Mouse (Mus musculus): ENCODE measurements around the gene 1700001P01Rik.

Gene 1700001P01Rik

DNA sequence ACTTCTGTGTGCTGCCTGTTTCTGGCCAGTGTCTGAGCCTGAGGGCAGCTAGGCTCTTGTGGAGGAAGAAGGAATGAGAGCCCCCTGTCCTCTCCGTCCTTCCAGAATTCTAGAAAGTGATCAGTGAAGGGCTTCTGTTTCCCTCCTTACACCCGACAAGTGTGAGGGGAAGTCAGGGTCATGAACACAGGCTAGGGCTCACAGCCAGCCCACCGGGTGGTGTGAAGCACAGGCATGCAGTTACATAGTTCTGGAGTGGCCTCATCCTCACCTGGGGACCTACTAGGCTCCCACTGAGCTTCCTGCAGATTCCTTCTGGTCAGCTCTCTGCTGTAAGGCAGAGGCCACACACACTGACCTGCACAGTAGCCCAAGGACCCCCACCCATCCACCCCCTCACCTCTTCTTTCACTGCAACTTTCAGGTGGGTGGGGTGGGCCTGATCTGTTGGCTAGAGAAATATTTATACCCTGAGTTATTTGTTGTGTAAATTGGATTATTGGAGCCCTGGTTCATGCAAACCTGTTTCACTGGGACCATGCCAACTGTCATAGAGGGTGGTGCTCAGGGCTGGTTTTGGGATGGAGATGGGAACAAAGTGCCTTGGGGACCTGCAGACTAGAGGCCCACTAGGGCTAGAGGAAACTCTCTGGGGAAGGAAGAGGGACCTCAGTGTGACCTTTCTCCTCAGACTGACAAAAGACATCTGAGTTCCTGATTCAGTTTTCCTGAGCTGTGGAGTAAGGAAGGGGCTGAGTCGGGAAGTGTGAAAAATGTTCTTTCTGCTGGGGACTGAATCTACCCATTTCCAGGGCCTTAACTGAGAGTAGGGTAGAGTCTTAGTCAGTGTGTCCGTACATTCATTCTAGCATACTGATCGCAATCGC lies 33.8 kb upstream of the 1700001P01Rik start:
- DNase-seq = peak; percentile 18

DNA sequence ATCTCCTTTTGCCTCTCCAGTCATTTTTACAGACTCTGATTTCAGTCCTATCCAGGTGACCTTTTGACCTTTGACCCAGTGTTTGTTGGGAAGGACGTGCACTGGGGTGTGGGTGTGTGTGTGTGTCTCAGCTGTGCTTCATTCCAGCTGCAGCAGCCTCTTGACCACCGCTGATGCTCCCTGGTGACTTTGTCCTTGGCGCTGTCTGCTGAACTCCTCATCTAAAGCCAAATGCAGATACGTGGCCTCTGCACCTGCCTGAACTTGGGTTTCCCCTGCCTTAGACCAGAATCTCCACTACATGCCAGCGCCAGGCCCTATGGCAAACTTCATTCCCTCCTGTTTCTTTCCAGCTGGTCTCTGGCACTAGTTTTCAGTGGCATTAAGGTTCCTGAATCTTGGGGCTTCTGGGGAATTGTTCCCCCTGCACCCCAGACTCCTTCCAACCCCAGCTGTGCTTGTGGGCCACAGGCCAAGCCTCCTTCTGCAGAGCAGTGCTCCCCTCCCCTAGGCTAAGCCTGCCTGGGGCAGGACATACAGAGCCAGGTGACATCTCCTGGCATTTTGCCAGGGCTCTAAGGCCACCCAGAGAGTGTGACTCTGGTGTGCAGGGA lies 33.0 kb upstream of the 1700001P01Rik start:
- peak; percentile 47 for DNase-seq

DNA sequence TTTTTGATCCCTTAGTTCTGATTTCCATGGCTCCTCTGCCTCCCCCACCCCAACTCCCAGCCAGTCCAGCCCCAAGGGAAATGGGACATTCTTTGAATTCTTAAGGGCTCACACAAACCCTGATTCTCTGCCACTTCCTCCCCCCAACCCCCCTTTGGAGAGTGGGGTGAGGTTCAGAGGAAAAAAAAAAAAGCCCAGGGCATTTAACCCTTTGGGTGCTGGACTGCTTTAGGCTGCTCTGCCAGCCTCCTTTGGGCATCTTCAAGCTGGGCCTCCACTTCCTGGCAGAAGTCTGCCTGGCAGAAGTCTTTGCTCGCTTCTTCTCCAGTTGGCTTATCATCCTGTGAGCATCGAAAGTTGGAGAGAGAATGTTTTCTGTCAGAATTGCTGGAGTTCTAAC lies 32.4 kb upstream of the 1700001P01Rik start:
- no peak for DNase-seq

DNA sequence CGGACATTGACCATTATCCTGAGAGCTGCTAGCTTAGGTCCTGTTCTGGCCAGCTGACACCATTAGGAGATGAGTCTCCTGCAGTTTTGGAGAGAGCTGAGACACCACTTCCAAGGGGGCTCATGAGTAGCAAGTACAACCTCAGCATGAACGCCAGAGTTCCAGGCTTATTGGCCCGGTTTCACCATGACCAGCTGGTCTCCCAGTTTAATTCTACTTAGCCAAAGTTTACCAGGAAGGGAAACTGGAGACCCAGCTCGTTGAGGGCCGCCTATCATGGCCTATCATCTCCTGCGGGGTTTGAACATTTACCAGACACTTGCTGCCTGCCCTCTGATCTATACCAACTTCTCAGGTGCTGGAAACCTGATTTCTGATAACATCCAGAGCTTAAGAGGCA lies 31.9 kb upstream of the 1700001P01Rik start:
- DNase-seq = peak; percentile 58

DNA sequence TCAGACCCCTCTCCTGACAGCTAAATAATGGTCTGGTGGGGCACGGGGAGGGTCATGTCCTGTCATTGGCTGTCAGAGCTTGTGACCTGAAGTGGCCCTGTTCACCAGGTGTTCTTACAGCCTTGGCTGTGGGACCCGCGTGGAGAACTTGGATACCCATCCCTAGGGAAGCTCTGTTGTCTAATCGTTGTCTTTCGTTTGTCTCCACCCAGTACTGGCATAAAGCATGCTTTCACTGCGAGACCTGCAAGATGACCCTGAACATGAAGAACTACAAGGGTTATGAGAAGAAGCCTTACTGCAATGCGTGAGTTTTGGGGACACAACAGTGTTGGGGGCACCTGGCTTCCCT lies 30.9 kb upstream of the 1700001P01Rik start:
- DNase-seq = no peak

DNA sequence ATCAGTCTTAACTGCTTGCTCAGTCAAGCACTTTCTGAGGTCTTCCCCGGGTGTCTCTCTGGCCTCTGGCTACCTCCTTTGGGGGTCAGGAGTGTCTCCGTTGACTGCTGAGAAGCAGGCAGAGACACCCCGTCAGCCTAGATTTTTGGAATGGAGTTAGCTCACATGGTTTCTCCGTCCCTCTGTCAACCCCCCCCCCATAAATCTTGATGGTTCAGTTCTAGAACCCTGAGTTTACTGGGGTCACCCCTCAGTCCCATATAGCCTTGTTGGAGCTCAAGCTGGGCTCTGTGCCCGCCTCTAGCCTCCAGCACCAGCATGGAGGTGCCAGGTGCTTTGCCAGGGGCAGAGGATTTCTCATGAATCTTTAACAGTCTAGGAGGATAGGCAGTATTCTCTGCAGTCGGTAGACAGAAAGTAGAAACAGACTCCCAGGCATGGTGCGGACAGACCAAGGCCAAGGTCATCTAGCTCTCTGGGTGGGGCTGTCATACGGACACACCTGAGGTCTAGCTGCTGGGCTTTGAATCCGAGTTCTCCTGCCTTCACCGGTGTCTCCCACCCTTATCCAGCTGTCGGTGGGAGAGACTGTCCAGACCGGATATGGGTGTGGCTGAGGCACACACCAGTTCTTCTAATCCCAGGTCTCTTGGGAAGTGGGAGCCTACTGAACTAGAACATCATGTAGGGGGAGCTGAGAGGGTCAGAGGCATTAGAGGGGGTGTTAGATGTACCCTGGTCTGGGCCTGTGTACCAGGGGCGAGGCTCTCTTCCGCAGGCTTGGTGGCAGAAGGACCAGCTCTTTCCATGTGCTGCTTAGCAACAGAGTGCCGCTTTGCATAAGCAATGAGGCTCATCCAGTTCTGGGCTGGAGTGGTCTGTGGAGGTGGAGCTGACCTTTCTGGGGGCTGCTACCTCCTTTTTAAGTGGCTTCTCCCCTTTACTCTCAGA lies 30.2 kb upstream of the 1700001P01Rik start:
- DNase-seq = peak; percentile 50

DNA sequence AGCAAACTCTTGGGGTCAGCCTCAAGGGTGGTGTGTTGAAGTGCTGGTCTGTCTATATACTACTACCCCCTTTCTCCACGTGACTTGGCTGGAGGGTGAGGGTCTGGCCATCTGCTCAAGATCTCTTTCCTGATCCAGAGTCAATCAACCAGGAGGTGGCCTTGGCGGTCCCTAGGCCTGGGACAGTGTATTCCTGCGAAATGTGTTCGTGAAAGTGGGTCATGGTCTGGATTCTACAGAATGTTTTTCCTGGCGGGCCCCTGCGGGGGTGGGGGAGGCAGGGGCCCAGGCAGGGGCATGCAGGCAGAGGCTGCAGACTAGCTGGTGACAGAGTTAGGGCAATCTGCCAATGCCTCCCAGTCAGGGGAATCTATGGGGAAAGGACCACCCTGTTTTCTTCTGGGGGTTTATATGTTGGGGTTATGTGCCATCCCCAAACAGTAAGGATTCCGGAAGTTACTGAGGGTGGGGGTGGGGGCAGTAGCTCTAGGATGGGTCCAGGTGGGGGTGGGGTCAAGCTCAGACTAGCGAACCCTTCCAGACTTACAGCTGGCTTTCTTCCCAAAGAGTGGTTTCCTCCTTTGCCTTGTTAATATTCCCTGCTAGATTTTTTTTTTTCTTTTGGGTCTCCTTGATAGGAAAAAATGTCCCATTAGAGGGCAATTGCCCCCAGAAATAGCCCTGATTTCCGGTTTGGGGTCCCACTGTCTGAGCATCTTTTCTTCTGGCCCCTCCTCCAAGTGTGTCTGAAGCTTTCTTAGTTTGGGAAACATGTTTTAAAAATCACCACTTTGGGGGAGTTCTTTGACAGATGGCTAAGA lies 29.3 kb upstream of the 1700001P01Rik start:
- DNase-seq = peak; percentile 48

DNA sequence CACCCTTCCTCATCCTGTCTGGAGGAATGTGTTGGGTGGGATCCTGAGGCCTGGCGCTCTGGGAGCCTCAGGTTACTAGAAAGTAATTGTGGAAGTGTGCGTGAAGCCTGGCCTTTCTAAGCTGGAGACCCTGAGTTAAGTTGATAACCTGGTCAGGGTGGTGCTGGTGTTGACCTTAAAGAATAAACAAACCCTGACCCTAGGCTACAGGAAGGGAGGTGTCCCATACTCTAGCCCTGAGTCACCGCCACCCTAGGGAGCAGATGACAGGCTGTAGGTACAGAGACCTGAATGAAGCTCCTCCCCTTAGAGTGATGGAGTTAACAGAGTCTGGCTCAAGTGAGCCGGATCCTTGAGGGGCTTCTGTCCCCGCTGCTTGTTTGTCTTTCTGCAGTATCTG lies 28.1 kb upstream of the 1700001P01Rik start:
- DNase-seq = no peak

DNA sequence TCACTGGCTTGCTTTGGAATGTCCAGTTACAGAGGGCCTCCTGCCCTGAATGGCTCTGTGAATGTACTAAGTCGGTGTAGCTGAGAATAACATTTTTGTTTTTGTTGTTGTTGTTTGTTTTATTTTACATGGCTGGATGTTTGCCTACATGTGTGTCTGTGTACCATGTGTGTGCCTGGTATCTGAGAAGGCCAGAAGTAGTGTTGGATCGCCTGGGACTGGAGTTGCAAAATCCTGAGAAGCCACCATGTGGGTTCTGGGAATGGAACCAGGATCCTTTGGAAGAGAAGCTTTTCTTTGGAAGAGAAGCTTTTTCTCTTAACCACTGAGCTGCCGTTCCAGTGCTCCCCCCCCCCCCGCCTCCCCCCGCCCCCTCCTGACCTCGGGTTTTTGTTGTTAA lies 26.8 kb upstream of the 1700001P01Rik start:
- no peak for DNase-seq

DNA sequence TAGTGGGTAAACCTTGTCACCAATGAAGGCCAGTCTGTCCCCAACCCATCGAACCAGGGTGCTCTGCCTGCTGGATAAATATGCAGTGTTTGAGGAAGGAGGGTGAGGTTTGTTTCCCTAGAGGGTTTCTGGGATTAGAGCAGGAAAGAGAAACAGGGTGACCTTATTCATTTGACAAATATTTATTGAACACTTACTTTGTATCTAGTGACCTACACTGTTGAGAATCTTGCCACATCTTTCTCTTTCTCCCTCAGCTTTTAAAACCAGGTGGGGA lies 26.4 kb upstream of the 1700001P01Rik start:
- DNase-seq = no peak

DNA sequence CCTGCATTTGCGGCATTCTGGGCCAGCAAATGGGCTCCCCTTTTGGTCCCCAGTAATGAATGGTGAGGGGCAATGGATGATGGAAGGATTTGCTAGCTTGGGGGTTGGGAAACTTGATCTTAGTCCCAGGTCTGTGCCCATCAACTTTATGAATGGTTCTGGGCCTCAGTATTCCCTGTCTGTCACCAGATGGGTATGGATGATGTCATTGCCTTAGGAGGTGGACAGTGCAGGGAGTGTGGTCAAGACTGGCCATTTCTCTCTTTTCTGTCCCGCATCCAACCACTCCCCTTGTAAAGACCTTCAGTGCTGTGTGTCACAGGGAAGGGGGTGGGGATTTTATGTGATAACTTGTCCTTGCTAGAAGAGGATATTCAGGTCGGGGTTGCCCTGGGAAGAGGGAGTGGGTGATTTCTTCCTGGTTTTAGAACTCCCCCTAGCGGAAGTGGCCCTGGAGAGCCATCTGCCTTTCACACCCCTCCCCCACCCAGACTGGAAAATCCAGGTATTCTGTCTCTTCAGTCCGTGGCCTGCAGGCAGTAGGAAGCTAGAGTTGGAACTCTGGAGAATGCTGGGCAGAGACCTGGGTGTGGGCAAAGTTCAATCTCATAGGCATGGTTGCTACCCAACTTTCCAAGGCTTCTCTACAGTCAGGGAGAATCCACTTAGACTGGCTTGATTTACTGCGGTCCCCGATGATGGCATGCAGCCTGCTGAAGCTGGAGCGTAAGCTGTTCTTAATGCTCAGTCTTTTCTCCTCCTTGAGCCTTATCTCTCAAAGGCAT lies 25.9 kb upstream of the 1700001P01Rik start:
- DNase-seq = peak; percentile 68

DNA sequence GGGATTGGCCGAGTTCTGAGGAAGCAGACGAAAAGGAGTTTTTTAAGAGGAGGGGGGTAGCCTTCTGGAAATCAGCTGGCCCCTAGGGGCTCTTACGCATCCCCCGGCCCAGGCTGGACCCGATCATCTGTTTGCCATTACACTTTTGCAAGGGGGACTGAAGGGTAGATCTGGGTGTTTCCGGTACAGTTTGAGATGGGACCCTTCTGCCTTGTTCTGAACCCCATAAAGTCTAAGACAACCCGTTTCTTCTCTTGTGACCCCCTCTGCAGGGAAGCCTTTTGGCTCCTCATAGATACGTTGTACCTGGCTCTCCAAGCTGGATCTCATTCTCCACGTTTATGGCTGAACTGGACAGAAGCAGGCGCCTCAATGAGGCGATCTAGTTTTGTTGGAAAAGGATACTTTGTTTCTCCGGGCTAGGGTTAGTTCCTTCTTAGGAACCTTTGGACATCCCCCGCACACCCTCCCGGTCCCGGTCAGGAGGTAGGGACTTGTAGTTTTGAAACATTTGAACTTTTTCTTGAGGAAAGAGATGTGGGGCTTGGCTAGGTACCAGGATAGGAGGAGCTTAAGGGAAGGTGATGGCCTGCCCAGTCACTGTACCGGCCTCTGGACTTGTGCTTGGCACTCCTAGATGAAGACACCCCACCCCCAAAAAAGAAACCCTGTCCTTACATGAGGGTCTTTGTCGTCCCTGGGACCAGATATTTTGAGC lies 25.1 kb upstream of the 1700001P01Rik start:
- DNase-seq = peak; percentile 75

DNA sequence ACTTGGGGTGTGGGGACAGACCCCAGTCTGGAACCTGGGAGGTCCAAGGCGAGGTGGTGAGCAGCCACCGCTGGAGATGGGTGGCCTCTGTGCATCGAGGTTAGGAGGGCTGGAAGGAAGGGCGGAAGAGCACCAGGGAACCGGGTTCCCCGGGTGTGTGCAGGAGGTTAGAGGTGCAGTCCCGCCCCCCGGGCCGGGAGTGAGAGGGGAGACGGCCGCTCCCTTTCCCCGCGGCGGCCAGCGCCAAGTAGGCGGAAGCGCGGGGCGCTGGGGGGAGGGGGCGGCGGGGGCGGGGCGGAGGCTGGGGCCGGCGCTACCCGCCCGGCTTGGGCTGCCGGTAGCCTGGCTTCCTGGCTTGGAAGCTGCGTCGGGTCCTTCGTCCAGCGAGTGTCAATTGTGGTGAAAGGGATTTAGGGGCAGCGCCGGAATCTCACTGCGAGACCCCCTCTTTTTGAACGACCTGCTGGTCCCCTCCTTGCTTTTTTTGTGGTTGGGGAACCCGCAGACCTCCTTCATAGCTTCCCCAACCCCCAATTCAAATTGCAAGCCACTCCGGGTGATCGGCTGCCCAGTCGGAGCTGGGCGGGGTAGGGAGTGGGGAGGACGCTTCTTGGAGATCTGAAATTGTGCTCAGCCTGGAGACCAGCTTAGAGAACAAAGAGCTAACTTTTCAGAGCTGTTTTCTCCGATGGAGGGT lies 24.4 kb upstream of the 1700001P01Rik start:
- DNase-seq = peak; percentile 84

DNA sequence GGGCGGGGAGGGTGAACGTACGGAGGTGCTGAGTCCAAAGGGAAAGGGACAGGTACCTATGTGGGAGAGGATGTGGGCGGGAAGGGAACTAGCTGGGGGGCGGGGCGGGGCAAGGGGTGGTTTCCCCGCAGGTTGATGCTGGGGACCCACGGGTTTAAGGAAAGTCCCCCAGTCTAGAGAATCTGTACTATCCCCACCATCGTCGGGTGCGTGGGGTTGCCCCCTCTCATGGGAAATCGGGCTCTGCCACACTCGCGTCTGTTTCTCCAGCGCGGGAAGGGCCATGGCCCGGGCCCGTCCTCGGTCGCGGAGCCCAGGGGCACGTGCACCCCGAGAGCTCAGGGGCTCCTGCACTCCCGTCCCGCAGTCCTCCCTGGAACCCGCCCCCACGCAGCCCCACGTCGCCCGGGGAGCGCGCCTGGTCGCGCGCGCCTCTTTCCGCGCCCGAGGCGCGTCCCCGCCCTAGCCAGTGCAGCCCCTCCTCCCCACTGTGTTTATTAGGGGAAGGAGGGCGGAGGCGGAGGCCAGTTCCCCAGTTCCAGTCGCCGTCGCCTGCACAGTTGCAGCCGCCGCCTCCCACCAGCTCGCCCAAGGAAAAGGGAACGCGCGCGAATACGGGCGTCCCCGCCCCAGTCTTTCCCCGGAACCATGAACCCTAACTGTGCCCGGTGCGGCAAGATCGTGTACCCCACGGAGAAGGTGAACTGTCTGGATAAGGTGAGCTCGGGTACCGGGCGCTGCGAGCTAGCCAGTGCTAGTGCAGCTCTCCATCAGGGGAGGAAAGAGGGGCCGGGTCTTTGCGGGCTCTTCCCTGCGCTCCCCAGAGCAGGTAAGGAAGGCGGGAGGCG lies 23.7 kb upstream of the 1700001P01Rik start:
- DNase-seq = peak; percentile 89

DNA sequence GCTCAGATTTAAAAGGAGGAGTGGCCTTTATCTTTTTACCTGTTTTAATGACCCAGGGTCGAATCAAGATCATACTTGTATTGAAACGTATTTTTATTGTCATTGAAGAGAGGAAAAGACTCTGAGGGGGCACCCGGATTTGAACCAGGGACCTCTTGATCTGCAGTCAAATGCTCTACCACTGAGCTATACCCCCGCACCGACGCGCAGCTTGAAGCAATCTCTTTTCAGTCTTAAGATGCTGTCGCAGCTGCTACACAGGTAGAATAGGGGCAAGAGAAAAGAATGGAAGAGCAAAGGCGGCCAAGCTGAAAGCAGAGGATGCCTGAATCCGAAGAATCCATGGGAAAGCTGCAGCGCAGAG lies 23.0 kb upstream of the 1700001P01Rik start, which contains the start of gene Lasp1:
Gene Lasp1, plus strand, starts transcription at position 219 of the 364 bp plus-strand sequence.
- DNase-seq = peak; percentile 91

DNA sequence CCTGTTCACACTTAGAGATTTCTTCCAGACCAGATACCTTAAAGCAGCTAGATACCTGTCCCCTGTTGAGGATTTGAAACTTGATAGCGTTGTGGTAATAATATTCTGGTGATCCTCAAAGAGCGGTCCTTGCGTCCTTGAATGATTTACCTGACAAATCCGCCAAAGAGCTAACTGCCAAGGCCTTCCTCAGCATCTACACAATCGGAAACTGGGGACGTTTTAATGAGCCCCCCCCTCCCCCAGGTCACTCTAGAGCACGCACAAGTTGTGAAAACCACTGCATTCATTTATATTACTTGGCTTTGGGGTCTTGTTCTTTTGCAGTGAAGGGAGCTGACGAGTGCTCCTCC lies 22.3 kb upstream of the 1700001P01Rik start:
- DNase-seq = no peak

DNA sequence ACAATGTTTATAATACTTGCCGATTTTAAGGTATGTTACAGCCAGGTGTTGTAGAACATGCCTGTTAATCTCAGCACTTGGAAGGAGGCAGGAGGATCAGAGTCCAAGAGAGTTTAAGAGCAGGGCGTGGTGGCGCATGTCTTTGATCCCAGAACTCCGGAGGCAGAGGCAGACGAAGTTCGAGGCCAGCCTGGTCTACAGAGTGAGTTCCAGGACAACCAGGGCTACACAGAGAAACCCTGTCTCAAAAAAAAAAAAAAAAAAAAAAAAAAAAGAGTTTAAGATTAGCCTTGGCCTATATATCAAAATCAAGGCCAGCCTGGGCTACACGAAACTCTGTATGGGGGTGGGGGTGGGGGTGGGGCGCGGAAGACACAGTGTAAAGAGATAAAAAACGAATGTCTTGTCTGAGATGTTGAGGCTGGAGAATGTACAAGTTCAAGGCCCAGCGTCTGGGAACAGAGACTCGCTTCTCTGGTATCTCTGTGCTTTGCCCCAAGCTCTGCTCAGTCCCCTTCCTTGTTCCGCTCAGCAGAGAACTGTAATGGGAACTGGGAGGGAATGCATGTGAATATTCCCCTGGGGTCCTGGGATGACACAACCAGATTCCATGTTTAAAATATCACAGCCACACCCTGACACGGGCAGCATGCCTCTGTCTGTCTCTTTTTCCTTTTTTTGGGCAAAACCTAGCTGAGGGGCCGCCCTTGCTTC lies 21.8 kb upstream of the 1700001P01Rik start:
- no peak for DNase-seq

DNA sequence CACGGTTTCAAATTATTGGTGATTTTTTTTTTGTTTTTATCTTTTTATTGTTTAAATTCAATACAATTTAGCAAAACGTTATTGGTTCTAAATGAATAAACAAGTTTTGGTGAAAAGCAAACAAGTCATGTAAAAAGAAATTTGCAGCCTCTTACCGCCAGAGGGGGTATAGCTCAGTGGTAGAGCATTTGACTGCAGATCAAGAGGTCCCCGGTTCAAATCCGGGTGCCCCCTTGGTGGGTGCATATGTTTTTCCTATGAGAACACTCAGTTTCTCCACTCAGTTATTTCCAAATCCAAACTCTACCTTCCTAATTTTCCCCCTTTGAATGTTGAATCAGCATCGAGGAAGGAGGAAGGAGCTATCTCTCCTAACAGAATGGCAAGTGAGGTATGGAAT lies 21.2 kb upstream of the 1700001P01Rik start:
- DNase-seq = peak; percentile 73

DNA sequence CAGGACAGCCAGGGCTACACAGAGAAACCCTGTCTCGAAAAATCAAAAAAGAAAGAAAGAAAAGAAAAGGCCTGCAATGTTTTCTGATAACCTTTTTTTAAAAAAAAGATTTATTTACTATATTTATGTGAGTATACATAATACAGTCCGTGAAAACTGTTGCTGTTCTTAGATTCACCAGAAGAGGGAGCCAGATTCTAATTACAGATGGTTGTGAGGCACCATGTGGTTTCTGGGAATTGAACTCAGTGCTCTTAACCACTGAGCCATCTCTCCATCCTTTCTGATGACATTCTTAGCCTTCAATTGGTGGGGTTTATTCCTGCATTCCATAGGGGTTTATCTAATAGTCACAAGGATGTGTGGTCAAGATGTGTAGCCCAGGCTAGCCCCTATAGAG lies 17.4 kb upstream of the 1700001P01Rik start:
- DNase-seq = no peak

Data from kidney, adult 18-20 months (tissue).